Mouse (Mus musculus): ENCODE measurements at regions not wholly inside any gene's neighbourhood (a gene's known extent, or its start where the extent isn't known, plus 50 kb on each side); places are given as distances from the start of the nearest gene placed in this dataset.
A peak's percentile ranks its signal among the peaks of the same experiment; 100 is the strongest.
"Not testable (repeated sequence)": the region's sequence is repeated elsewhere in the genome, so short reads cannot be mapped to it uniquely, and the experiment has no call there.

DNA sequence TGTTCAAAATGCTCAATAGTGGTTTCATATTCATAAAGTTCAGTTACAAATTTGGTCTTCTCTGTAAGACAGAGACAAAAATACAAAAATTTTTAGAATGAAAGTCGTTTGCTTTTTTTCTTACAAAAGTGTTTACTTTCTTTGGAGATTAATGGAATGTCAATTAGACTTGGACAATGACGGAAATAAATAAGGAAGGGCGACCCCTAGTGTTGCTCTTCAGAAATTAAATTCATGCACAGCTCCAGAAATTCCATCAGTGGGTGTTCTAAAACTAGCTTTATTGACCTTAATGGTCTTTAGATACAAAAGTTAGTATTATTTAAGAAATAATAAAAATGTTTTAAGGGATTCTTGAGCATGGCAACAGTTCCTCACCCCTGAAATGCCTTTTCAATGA lies 141.8 kb upstream of the Lama2 start:
- WGBS: 3% methylated on average over 3 of the region's 3 CpGs
- H3K27me3 ChIP-seq: no peaks in the 10 kb centered on the region
- no peak for ATAC-seq (ENCODE audit: low FRiP score, low read depth)

DNA sequence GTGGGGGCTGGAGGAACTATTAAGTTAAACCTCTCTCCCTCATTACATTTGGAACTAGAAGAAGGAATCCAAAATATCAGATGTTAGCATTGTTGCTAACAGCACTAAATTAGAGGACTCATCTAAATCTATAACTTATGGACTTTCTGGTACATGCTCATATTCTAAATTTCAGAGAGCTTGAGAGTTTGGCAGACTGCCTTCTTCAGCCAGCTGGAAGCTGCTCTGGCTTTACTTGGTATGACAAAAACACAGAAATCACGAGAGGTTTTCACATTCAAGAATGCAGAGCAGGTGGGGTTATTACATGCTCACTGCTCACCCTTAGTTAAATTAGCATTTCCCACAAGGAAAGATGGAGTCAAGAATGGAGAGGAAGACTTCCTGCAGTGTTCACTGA lies 182.8 kb upstream of the Lama2 start:
- Histone ChIP-seq H3K36me3 (no peaks in the 10 kb centered on the region), H3K27ac (replicated peaks) (no peak overlapping the region), H3K9me3 (no peaks in the 10 kb centered on the region), H3K4me3 (no peak overlapping the region), H3K4me2 (replicated peaks) (no peak overlapping the region), H3K9ac (replicated peaks) (no peak overlapping the region), H3K27me3 (no peaks in the 10 kb centered on the region), H3K4me1 (no peaks in the 10 kb centered on the region)
- no peak for ATAC-seq (ENCODE audit: low FRiP score, low read depth)
- 47% methylated on average over 1 of the region's 1 CpGs for whole genome bisulfite sequencing

More for the DNA sequence above, 141.8 kb upstream of the Lama2 start:
- H3K9me3 ChIP-seq: no peaks in the 10 kb centered on the region
- no peak overlapping the region for H3K9ac ChIP-seq (replicated peaks)
- no peaks in the 10 kb centered on the region for H3K4me1 ChIP-seq
- H3K4me3 ChIP-seq: no peak overlapping the region
- H3K4me2 ChIP-seq (replicated peaks): no peak overlapping the region
- no peak overlapping the region for H3K27ac ChIP-seq (replicated peaks)
- no peaks in the 10 kb centered on the region for H3K36me3 ChIP-seq

DNA sequence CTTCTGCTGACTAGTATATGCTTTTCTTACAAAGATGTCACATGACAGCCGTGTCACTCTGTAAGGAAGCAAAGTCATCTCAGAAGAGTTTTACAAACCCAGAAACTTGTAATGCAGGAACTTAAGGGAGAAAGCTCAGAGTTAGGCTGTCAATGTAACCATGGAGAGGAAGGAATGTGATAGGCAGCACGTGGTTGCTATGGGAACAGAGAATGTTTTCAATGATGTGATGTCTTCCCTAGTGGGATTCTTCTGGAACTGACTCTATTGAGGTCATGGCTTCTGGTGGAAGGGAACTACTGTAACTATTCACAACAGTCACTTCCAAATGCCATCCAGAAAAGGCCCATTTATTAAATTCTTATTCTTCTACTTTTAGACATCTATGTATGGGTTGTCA lies 190.0 kb upstream of the Lama2 start:
- no peak for ATAC-seq (ENCODE audit: low FRiP score, low read depth)
- no peak overlapping the region for H3K27ac ChIP-seq (replicated peaks)
- H3K36me3 ChIP-seq: no peaks in the 10 kb centered on the region
- no peak overlapping the region for H3K4me2 ChIP-seq (replicated peaks)
- 61% methylated on average over 2 of the region's 2 CpGs for WGBS
- no peaks in the 10 kb centered on the region for H3K4me1 ChIP-seq
- H3K4me3 ChIP-seq: no peak overlapping the region
- no peak overlapping the region for H3K9ac ChIP-seq (replicated peaks)
- no peaks in the 10 kb centered on the region for H3K9me3 ChIP-seq
- H3K27me3 ChIP-seq: no peaks in the 10 kb centered on the region

DNA sequence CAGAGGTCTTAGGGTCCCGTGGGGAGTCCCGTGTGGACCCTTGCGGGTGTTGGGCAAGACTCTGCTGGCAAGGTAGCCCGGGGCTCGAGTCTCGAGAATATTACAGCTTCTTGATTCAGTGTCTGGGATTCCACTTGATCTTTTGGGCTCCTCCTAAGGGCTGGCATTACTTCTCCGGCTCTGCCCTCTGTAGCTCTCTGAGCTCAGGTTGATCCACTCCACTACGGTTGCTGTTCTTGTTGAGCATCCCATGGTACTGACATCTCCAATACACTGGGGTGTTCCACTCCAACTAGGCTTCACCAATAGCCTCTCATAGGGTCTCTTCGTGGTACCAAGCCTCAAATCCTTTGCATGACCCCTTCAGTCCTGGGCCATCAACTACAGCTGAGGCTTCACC lies 206.1 kb upstream of the Lama2 start:
- not testable (repeated sequence) for H3K27ac ChIP-seq (replicated peaks); H3K9me3 ChIP-seq; H3K9ac ChIP-seq (replicated peaks); ATAC-seq (ENCODE audit: low FRiP score, low read depth); H3K4me1 ChIP-seq; H3K36me3 ChIP-seq; H3K4me2 ChIP-seq (replicated peaks); H3K4me3 ChIP-seq; H3K27me3 ChIP-seq
- 91% methylated on average over 7 of the region's 9 CpGs for WGBS

DNA sequence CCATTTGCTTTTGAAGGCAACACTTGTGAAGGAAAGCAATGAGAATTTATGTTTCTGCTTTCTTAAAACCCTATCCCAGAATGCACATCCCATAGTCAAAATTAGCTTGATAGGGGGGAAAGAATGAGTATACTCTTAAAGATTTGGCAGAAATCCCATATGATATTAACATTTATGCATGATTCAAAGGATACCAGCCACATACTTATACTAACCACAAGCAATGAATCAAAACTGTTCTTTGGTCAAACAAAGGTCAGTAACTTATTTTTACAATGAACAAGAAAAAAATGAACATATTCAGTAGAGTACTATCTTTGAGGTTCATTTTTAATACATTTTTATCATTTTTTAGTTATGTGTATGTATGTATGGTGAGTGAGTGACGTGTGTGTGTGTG lies 208.8 kb upstream of the Lama2 start:
- Histone ChIP-seq H3K9ac (replicated peaks) (no peak overlapping the region), H3K4me3 (no peak overlapping the region), H3K36me3 (no peaks in the 10 kb centered on the region), H3K4me2 (replicated peaks) (no peak overlapping the region), H3K27ac (replicated peaks) (no peak overlapping the region), H3K4me1 (no peaks in the 10 kb centered on the region), H3K9me3 (no peaks in the 10 kb centered on the region), H3K27me3 (no peaks in the 10 kb centered on the region)
- ATAC-seq (ENCODE audit: low FRiP score, low read depth): no peak
- 67% methylated on average over 1 of the region's 1 CpGs for WGBS

DNA sequence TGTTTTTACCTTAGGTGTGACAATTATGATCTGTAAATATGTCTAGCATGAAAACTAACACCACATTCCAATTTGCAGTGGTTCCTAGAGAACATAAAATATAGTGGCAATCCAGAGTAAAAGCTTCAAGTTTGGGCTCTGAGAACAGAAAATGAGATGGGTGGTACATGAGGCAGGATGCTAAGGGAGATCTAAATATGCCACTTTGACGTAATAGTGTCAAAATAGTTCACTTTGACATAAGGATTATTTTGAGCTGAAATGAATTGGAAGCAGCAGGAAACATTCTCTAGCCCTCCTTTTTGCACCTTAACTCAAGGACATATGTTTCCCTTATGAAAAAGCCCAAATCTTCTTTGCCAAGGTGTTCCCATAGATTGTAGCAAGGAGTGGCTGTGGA lies 219.1 kb upstream of the Lama2 start:
- H3K9me3 ChIP-seq: no peaks in the 10 kb centered on the region
- no peak overlapping the region for H3K27ac ChIP-seq (replicated peaks)
- 87% methylated on average over 1 of the region's 1 CpGs for WGBS
- no peak overlapping the region for H3K9ac ChIP-seq (replicated peaks)
- H3K4me1 ChIP-seq: no peaks in the 10 kb centered on the region
- no peak overlapping the region for H3K4me3 ChIP-seq
- ATAC-seq (ENCODE audit: low FRiP score, low read depth): no peak
- no peak overlapping the region for H3K4me2 ChIP-seq (replicated peaks)
- H3K27me3 ChIP-seq: no peaks in the 10 kb centered on the region
- no peaks in the 10 kb centered on the region for H3K36me3 ChIP-seq

DNA sequence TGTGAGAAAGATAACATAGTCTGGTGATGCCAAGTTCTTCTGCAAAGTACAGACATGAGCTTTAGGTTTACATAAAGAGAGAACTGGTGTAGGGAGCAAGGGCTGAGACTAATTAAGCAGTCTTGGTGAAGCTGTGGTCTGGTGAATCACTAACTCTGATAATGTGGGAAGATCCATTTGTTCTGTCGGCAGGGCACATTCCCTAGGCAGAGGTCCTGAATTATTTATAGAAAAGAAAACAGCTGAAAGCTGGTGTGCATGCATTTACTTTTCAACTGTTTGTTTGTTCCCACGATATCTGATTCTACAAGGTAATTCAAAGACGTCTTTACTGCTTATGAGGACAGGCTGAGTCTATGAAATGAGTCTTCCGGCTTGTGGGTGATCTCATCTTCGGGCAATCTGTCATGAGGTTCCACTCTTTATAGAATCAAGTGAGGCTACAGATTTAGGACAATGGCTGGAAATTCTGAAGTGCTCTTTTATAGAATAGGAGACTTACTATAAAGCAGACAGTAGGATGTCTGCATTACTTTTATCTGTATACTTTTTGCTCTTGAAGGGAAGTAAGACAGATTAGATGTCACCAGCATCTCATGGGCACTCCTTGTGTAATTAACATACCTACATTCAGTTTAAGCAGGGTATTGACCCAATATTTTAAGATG lies 221.6 kb upstream of the Lama2 start:
- ATAC-seq (ENCODE audit: low FRiP score, low read depth): no peak
- no peak overlapping the region for H3K4me3 ChIP-seq
- H3K4me1 ChIP-seq: no peaks in the 10 kb centered on the region
- H3K9me3 ChIP-seq: no peaks in the 10 kb centered on the region
- no peak overlapping the region for H3K9ac ChIP-seq (replicated peaks)
- H3K4me2 ChIP-seq (replicated peaks): no peak overlapping the region
- no peaks in the 10 kb centered on the region for H3K36me3 ChIP-seq
- no peak overlapping the region for H3K27ac ChIP-seq (replicated peaks)
- WGBS: 78% methylated on average over 5 of the region's 5 CpGs
- H3K27me3 ChIP-seq: no peaks in the 10 kb centered on the region

DNA sequence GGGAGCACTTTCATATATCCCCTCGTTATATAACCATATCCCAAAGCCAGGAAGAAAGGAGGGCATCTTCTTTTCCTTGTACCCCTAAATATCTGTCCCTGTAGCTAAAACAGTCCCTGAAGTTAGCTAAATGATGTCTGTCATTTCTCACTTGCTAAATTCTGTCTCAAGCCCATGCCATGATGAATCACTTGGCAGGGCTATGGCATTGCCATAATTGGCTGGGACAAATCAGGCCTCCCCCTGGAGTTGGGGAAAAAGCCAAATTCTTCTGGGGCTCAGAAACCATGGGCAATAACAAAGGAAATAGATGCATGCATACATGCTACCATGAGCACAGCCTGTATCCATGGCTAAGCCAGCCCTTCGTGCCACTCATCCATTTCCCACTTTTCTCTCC lies 223.5 kb upstream of the Lama2 start:
- no peaks in the 10 kb centered on the region for H3K4me1 ChIP-seq
- no peak overlapping the region for H3K27ac ChIP-seq (replicated peaks)
- H3K27me3 ChIP-seq: no peaks in the 10 kb centered on the region
- H3K36me3 ChIP-seq: no peaks in the 10 kb centered on the region
- H3K9me3 ChIP-seq: no peaks in the 10 kb centered on the region
- H3K4me2 ChIP-seq (replicated peaks): no peak overlapping the region
- WGBS: 72% methylated on average over 2 of the region's 2 CpGs
- H3K4me3 ChIP-seq: no peak overlapping the region
- no peak overlapping the region for H3K9ac ChIP-seq (replicated peaks)
- ATAC-seq (ENCODE audit: low FRiP score, low read depth): no peak

DNA sequence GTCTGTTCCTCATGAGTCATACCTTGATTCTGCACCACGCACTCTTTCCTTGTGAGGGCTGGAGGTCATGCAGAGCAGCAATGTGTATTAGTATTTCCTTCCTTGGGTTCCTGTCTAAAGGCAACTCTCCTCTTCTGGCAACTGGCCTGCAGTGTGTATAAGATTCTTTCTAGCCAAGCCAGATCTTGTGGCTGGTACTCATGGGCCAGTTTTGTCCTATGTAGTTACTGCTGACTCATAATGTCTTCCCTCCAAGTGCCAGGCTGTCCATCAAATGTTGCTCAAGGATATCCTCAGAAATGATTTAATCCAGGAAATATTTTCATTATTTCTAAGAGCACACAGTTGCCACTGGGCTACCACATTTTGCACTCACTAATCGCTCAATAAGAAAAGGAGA lies 211.0 kb upstream of the Ptprk start:
- no peak overlapping the region for H3K4me3 ChIP-seq
- H3K9ac ChIP-seq (replicated peaks): no peak overlapping the region
- H3K27me3 ChIP-seq: no peaks in the 10 kb centered on the region
- H3K4me1 ChIP-seq: no peaks in the 10 kb centered on the region
- no peak overlapping the region for H3K4me2 ChIP-seq (replicated peaks)
- H3K36me3 ChIP-seq: no peaks in the 10 kb centered on the region
- H3K27ac ChIP-seq (replicated peaks): no peak overlapping the region
- ATAC-seq (ENCODE audit: low FRiP score, low read depth): no peak
- no peaks in the 10 kb centered on the region for H3K9me3 ChIP-seq
- WGBS: 83% methylated on average over 2 of the region's 2 CpGs

DNA sequence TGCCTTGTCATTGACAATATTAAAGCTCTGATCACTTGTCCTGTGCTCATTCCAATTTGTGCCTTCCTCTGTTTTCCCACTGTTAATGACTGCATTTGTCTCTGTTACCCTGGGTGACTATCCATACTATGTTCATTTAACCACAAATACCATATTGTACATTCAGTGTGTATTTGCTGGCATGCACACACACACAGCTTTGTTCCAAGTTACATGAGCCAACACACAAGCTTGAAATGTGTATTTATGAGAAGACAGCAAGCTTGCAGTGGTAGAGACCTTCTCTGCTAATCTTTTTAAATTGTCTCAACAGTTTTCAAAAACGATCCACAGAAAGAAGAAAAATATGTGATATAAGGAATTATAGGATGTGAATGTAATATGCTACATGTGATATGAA lies 193.8 kb upstream of the Ptprk start:
- H3K9ac ChIP-seq (replicated peaks): no peak overlapping the region
- 86% methylated on average over 1 of the region's 1 CpGs for WGBS
- no peaks in the 10 kb centered on the region for H3K9me3 ChIP-seq
- no peak overlapping the region for H3K4me2 ChIP-seq (replicated peaks)
- H3K27ac ChIP-seq (replicated peaks): no peak overlapping the region
- no peak for ATAC-seq (ENCODE audit: low FRiP score, low read depth)
- no peak overlapping the region for H3K4me3 ChIP-seq
- no peaks in the 10 kb centered on the region for H3K4me1 ChIP-seq
- H3K36me3 ChIP-seq: no peaks in the 10 kb centered on the region
- H3K27me3 ChIP-seq: no peaks in the 10 kb centered on the region

DNA sequence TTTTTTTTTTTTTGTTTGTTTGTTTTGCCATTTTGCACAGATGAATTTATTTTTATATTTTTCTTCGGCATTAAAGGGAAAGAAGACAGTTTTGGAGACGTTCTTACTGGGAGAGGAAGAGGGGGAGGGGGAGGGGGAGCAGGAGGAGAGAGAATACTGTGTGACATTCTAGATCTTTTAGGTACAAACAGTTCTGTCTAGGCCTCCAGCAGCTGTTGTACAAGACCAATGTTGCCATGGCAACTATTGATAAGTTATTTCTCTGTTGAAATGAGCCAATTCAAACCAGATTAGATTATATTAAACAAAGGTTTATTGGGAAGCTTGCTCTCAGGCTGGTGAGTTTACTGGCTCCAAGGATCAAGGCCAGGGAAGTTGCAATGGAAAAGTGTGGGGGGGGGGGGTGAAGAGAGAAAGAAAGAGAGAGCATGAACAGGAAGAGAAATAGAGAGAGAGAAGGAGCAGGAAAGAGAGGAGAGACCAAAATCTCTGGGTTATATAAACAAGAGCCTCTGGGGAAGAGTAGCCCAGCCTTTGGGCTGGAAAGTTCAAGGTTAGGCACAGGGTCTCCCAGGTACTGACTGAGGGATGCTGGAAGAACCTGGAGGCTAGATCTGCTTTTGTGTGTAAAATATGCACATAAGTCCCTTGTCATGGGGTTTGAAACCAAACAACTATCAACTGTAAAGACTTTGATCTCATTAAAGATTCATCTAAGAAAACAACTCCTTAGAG lies 182.7 kb upstream of the Ptprk start:
- no peaks in the 10 kb centered on the region for H3K27me3 ChIP-seq
- H3K36me3 ChIP-seq: no peaks in the 10 kb centered on the region
- H3K27ac ChIP-seq (replicated peaks): no peak overlapping the region
- H3K4me3 ChIP-seq: no peak overlapping the region
- H3K9me3 ChIP-seq: no peaks in the 10 kb centered on the region
- peaks cover 2% of the 10 kb centered on the region; the same call in 1 of the 2 replicates for H3K4me1 ChIP-seq
- ATAC-seq (ENCODE audit: low FRiP score, low read depth): peak; percentile 89
- WGBS: 21% methylated on average over 2 of the region's 2 CpGs
- H3K4me2 ChIP-seq (replicated peaks): no peak overlapping the region
- no peak overlapping the region for H3K9ac ChIP-seq (replicated peaks)

DNA sequence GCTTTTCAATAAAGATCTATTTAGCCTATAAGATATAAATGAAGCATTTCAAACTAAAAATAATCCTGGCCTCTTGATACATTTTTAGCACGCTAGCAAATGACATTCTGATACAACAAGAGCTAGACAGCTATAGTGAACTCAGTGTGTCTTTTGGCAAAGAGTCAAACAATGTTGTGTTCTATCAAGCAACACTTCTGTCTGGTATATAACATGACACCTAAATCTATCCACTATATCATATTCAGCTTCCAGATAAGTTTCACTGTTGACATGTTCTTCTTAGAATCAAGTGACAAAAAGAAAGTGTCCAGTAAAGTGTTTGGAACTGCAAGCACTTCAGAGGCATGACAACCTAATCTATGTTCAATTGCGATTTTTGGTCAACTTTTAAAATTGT lies 158.2 kb upstream of the Ptprk start:
- no peak overlapping the region for H3K4me3 ChIP-seq
- 85% methylated on average over 2 of the region's 2 CpGs for WGBS
- no peaks in the 10 kb centered on the region for H3K9me3 ChIP-seq
- H3K36me3 ChIP-seq: no peaks in the 10 kb centered on the region
- ATAC-seq (ENCODE audit: low FRiP score, low read depth): no peak
- H3K4me2 ChIP-seq (replicated peaks): no peak overlapping the region
- no peaks in the 10 kb centered on the region for H3K27me3 ChIP-seq
- H3K9ac ChIP-seq (replicated peaks): no peak overlapping the region
- no peak overlapping the region for H3K27ac ChIP-seq (replicated peaks)
- no peaks in the 10 kb centered on the region for H3K4me1 ChIP-seq

DNA sequence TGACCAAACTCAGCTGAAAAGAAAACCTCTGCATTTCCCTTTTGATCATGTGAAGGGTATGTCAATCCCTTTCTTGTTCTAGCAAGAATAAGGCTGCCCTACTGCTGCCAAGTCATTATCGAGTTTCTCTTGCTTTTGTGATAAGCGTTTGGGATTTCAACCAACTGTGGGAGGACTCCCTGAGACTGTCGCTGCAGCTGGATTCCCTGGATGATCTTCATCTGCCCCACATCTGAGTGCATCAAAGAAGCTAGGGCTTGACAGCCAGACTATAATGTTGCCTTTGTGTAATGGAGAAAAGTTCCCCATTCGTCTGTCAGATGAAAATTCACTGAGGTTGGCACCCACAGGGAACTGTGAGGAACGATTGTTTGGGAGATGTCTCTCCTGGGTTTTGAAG lies 147.4 kb upstream of the Ptprk start:
- Histone ChIP-seq H3K27me3 (no peaks in the 10 kb centered on the region), H3K36me3 (no peaks in the 10 kb centered on the region), H3K4me3 (no peak overlapping the region), H3K4me2 (replicated peaks) (no peak overlapping the region), H3K9ac (replicated peaks) (no peak overlapping the region), H3K4me1 (no peaks in the 10 kb centered on the region), H3K9me3 (no peaks in the 10 kb centered on the region), H3K27ac (replicated peaks) (no peak overlapping the region)
- 0 out of 2 replicates have a peak, but pooled peaks have one; percentile 12 for ATAC-seq (ENCODE audit: low FRiP score, low read depth)
- 34% methylated on average over 5 of the region's 5 CpGs for WGBS

Data from midbrain, embryonic 12.5 days (tissue).